ENCODE assay signal across 9 mouse cellular contexts in the genomic region with DNA sequence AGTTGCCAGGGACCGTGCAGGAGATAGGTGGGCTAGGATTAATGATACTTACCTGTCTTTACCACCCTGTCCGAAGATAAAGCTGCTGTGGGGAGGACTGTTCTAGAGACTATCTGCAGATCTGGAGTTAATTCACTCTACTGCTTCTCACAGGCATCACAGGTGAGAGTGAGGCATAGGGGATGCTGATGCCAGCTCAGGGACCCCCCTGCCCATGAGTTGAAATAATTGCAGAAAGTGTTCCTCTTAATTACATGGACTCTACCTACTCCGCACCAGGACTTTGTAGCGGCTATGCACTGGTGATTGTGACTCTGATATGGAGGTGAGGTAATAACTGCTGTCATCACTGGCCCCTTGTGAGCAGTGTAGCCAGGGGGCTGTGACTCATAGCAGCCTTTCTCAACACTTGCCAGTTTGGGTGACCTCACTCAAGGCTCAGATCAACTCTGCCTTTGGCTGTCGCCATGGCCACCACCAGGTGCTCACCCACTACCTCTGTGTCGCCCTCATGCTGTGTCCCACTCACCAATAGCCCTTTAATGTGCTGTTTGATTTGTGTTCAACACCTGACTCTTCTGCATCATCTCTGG.
DNase-seq lines count a peak whose midpoint lies in the region; ATAC-seq and TF ChIP-seq lines count a peak whose summit lies in the region.
"Had no signal": no experiment of that assay in that cellular context is flagged by ENCODE, and none has a peak within 500 bp of the region (broad histone marks: within the 10 kb centered on the region; RNA-seq: fewer than 3 reads in every experiment).

No protein-coding gene starts in this region.

- TF ChIP-seq CTCF in testis, adult 2 months (IDR thresholded peaks at IDR 0.05; ENCODE audit: control insufficient read depth, insufficient read depth, insufficient replicate concordance, low read depth, low read length), result no peak

- 38% methylated on average over 6 of the region's 6 CpGs for WGBS in heart, embryonic 10.5 days
- WGBS in stomach, embryonic 15.5 days, result 64% methylated on average over 6 of the region's 6 CpGs
- 81% methylated on average over 6 of the region's 6 CpGs for WGBS in liver, embryonic 11.5 days

- TF ChIP-seq POLR2A in testis, adult 2 months (IDR thresholded peaks at IDR 0.05; ENCODE audit: control insufficient read depth, low read depth, low read length), result no peak

- H3K4me2 ChIP-seq in stomach, embryonic 15.5 days, result no peak overlapping the region
- no peak overlapping the region for H3K4me2 ChIP-seq in liver, embryonic 11.5 days

- no peaks in the 10 kb centered on the region for H3K36me3 ChIP-seq in heart, embryonic 10.5 days
- no peaks in the 10 kb centered on the region for H3K36me3 ChIP-seq in testis, adult 2 months (ENCODE audit: control insufficient read depth, insufficient read depth, low read length)
- H3K36me3 ChIP-seq in stomach, embryonic 15.5 days, result no peaks in the 10 kb centered on the region
- H3K36me3 ChIP-seq in liver, embryonic 11.5 days (ENCODE audit: control insufficient read depth, insufficient read depth, low read length), result no peaks in the 10 kb centered on the region

- H3K4me1 ChIP-seq in heart, embryonic 10.5 days, result peaks cover 28% of the 10 kb centered on the region
- peaks cover 5% of the 10 kb centered on the region for H3K4me1 ChIP-seq in testis, adult 2 months (ENCODE audit: control insufficient read depth, insufficient read depth, low read length)
- 0 out of 2 replicates have a peak, but pooled peaks cover 4% of the 10 kb centered on the region for H3K4me1 ChIP-seq in stomach, embryonic 15.5 days
- no peaks in the 10 kb centered on the region; the same call in 1 of the 2 replicates for H3K4me1 ChIP-seq in liver, embryonic 11.5 days (replicated peaks; ENCODE audit: control insufficient read depth, insufficient read depth, low read length)

- intact Hi-C loops in left cerebral cortex, postnatal 4 days (cut with DNase I), result no loop called here

- H3K9ac ChIP-seq in stomach, embryonic 15.5 days, result no peak overlapping the region
- no peak overlapping the region for H3K9ac ChIP-seq in liver, embryonic 11.5 days (ENCODE audit: low read depth, low read length)

- H3K27me3 ChIP-seq in heart, embryonic 10.5 days (ENCODE audit: insufficient read depth, poor library complexity, severe bottlenecking), result no peaks in the 10 kb centered on the region
- H3K27me3 ChIP-seq in testis, adult 2 months (ENCODE audit: control insufficient read depth, insufficient read depth, low read length), result no peaks in the 10 kb centered on the region
- no peaks in the 10 kb centered on the region for H3K27me3 ChIP-seq in stomach, embryonic 15.5 days (replicated peaks)
- no peaks in the 10 kb centered on the region for H3K27me3 ChIP-seq in liver, embryonic 11.5 days (replicated peaks; ENCODE audit: control insufficient read depth, insufficient read depth, low read length)

- peak; percentile 27; the same call in 1 of the 2 replicates for ATAC-seq in stomach, embryonic 15.5 days (ENCODE audit: insufficient read depth, low FRiP score, low read depth)
- no peak for ATAC-seq in liver, embryonic 11.5 days (replicated peaks; ENCODE audit: low FRiP score)

- H3K4me3 ChIP-seq in heart, embryonic 10.5 days, result no peak overlapping the region
- H3K4me3 ChIP-seq in testis, adult 2 months (ENCODE audit: control insufficient read depth, low read depth, low read length), result peak overlapping the region; percentile 68
- H3K4me3 ChIP-seq in stomach, embryonic 15.5 days (replicated peaks), result no peak overlapping the region
- H3K4me3 ChIP-seq in liver, embryonic 11.5 days (ENCODE audit: low read depth, low read length), result no peak overlapping the region

- H3K27ac ChIP-seq in heart, embryonic 10.5 days, result peak overlapping the region; percentile 44
- H3K27ac ChIP-seq in testis, adult 2 months (ENCODE audit: control insufficient read depth, insufficient read depth, low read depth, low read length), result peak overlapping the region; percentile 40; the same call in 1 of the 2 replicates
- H3K27ac ChIP-seq in stomach, embryonic 15.5 days, result no peak overlapping the region
- no peak overlapping the region for H3K27ac ChIP-seq in liver, embryonic 11.5 days (ENCODE audit: low read depth, low read length)

- no peaks in the 10 kb centered on the region for H3K9me3 ChIP-seq in heart, embryonic 10.5 days
- no peaks in the 10 kb centered on the region for H3K9me3 ChIP-seq in stomach, embryonic 15.5 days
- no peaks in the 10 kb centered on the region for H3K9me3 ChIP-seq in liver, embryonic 11.5 days (ENCODE audit: control insufficient read depth, low read length)

- no peak for DNase-seq in heart, embryonic 10.5 days (ENCODE audit: low spot score)
- no peak for DNase-seq in heart, adult 9 months (ENCODE audit: low spot score in 2 of 2)
- no peak for DNase-seq in testis, postnatal 14 days (ENCODE audit: low spot score)
- peak; percentile 30 for DNase-seq in heart, postnatal 4 days
- no peak for DNase-seq in left cerebral cortex, postnatal 4 days
- no peak for DNase-seq in liver, embryonic 11.5 days (ENCODE audit: low spot score)
- DNase-seq: gastrocnemius, postnatal 10 days had no signal

Comparison
In these comparisons a context has a peak if more than half of its experiments do, and no peak if none do; other contexts are left out.
1. H3K27ac ChIP-seq: peak in heart, embryonic 10.5 days (single experiment) and testis, adult 2 months (single experiment); none in stomach, embryonic 15.5 days (single experiment) and liver, embryonic 11.5 days (single experiment).